Mouse (Mus musculus) cerebellum, postnatal 4 days (tissue): ENCODE data around the gene Tacc2.

Experiments used
- DNase-seq, 2 experiments: peaks; one replicate each; pipeline ENCODE4 v3.0.0; 2022; ENCODE audit warnings: low spot score in 2 of 2, mixed read lengths in 1 of 2

Tacc2 gene

GRCm38 (mm10) chr7:130617591-130617990 is 40.4 kb downstream of the Tacc2 start:
- no peak for DNase-seq

DNA sequence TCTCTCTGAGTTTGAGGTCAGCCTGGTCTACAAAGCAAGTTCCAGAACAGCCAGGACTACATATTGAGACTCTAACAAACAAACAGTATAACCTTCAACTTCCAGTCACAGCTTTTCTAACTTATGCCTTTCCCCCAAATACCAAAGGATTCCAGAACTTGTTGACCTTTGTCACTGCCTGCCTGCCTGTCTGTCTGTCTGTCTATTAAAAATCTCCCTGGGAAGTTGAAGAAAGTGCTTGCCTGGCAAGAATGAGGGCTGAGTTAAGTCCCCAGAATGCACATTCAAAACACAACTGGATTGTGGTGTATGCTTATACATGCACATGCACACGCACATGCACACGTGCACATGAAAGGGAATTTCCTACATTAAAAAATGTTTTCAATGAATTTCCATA is 43.8 kb downstream of the Tacc2 start:
- no peak for DNase-seq

DNA sequence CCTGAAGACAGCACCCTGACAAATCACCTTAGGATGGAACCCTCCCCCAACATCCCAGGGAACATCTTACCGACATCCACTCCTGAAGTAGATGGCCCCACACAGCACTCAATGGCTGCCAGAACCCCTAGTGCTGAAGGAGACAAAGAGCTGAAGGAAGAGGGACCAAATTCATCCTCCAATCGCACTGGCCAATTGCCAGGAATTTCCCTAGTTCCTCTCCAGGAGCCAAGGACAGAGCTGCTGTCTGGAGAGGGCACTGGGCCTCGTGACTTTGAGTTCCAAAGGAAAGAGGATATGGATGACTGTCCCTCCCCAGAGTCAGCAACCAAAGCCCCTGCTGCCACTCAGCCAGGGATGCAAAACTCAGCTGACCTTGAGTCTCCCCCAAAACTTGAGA is 44.7 kb downstream of the Tacc2 start:
- no peak for DNase-seq

- no peak for DNase-seq
These were observed 45.1 kb downstream of the Tacc2 start for GRCm38 (mm10) chr7:130622359-130622758.

DNA sequence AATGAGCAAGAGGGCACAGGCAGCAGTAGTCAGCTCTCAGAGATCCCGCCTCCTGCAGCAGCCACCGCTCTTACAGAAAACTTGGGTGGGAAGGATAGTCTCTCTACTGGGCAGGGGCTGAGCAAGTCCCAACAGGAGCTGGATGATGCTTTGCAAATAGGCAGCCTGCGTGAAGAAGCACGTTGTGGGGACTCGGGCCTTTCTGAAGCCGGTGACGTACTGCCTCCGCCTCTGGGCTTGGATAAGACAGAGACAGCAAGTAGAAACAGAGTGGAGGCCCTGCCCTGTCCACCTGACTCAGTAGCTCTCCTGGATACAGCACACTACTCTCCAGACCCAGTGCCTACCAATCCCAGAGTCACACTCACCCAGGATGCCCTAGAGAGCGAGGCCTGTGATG is 47.1 kb downstream of the Tacc2 start:
- DNase-seq = no peak

- DNase-seq = no peak
These were observed 48.1 kb downstream of the Tacc2 start for GRCm38 (mm10) chr7:130625361-130625760.

- no peak for DNase-seq
These were observed 51.4 kb downstream of the Tacc2 start for GRCm38 (mm10) chr7:130628601-130629000.

DNA sequence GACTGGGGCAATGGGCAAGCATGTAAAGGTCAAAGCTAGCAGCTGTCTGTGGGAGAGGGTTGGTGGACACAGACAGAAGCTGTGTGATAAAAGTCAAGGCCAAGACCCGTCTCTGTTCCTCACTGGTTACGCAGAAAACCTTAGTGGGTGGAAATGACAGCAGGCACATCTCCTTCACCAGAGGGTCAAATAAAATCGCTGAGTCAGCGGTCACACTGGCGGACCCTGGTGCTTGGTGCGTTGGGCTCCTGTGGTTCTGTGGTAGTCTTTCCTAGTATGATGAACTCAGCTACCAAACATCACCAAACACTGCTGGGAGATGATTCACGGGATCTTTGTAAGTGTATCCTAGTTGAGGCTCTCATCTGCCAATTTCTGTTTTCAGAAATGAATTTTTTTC is 52.8 kb downstream of the Tacc2 start:
- DNase-seq = no peak

GRCm38 (mm10) chr7:130630956-130631355 is 53.7 kb downstream of the Tacc2 start:
- DNase-seq = no peak

GRCm38 (mm10) chr7:130631553-130632378 is 54.5 kb downstream of the Tacc2 start:
- peak in 1 of 2 experiments; percentile 19 for DNase-seq

GRCm38 (mm10) chr7:130632379-130632732 is 55.1 kb downstream of the Tacc2 start:
- DNase-seq = no peak

GRCm38 (mm10) chr7:130634259-130634871 is 57.1 kb downstream of the Tacc2 start:
- no peak for DNase-seq

DNA sequence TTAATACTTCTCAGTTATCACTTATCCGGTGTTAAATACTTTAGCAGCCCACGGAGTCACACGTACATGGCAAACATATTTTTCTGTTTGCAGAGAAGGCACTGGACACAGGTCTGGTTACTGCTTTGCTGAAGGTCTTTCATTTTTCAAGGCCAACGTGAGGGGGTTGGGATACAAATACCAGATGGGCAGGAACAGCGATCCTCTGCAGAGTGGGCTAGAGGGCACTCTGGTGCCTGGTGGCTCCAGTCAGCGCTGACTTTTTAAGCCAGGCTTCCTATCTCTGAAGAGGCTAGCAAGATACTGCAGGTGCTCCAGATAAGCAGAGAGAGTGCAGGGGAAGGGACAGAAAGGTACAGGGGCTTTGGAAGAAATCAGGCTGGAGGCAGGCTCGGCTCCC is 58.0 kb downstream of the Tacc2 start:
- no peak for DNase-seq

DNA sequence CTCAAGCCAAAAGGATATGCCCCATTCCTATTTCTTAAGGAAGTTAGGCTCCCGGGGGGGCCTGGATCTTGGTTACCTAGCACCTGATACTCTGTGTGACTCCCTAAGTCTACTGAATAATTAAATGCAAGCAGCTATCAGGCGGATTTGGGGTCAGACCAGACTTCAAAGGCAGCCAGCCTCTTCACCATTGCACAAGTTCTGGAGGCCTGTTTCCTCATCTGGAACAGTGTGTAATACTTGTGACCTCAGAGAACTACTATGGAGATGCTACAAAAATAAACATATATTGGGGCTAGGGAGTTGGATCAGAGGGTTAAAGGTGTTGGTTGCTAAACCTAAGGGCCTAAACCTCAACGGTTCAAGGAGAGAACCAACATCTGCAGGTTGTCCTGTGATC is 59.0 kb downstream of the Tacc2 start:
- DNase-seq = no peak

GRCm38 (mm10) chr7:130636902-130637301 is 59.7 kb downstream of the Tacc2 start:
- no peak for DNase-seq

DNA sequence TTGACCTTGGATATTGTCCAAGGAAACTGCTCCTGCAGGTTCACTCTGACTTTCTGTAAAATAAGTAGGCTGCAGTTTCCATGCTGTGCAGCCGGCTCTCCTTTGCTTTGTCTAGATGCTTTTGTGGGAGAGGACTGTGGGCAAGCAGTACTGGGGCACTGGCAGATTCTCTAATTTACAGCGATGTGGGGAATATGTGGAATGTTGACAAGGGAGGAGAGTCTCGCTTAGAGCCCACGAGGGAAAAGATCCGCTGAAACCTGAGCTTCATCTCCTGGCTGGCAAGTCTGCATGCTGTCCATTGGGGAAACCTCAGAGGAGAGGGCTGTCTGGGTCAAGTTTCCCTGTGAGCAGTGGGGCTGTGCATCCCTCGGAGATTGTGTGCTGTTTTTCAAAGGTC is 60.6 kb downstream of the Tacc2 start:
- no peak for DNase-seq

DNA sequence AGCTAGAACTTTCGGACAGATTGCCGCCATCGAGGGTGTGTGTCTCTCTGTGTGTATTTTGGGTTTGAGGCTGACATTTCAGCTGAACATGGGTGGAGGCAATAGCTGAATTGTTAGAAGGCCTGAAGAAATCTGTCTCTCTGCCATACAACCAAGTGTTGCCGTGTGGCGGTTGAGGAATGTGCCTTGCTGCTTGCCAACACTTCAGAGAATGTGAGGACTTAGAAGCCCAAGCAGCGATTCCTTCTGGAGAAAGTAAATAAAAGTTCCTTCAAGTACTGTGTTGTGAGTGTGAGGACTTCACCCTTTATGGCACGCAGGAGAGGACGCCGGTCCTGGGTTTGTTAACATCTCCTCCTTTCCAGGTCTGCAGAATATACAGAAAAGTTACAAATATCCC is 63.4 kb downstream of the Tacc2 start:
- no peak for DNase-seq

DNA sequence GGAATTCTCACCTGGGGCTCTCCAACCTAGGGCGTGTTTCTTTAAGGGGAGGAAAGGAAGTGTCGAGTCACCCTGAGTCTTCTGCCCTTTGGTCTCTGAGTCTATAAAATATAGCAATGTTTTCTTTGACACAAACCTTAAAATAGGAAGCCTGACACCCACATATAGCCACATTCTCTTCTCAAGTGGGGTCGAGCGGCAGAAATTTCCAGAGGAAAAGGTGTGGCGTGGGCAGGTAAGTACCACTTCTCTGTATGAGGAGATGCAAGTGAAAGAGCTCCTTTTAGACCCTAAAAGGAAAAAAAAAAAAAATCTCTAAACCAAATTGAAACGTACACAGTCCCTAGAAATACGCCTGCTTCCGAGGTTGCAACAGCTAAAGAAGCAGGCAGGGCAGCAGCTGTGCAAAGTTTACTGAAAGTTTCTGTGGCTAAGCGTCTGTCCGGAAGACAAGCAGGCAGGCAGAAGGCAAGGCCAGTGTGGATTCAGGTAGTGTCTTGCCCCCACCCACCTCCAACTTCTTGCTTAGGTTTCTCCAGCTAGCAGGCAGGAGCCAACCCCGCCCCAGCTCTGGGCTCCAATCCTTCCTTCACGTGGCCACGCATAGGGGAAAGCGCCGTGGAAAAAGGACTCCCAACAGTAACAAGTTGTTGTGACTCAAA is 68.2 kb downstream of the Tacc2 start:
- DNase-seq = no peak

GRCm38 (mm10) chr7:130645994-130646761 is 68.9 kb downstream of the Tacc2 start:
- DNase-seq = peak in 1 of 2 experiments; percentile 30

- no peak for DNase-seq
These were observed 69.5 kb downstream of the Tacc2 start for GRCm38 (mm10) chr7:130646762-130647139.

GRCm38 (mm10) chr7:130648061-130648460 is 70.8 kb downstream of the Tacc2 start:
- DNase-seq = no peak

DNA sequence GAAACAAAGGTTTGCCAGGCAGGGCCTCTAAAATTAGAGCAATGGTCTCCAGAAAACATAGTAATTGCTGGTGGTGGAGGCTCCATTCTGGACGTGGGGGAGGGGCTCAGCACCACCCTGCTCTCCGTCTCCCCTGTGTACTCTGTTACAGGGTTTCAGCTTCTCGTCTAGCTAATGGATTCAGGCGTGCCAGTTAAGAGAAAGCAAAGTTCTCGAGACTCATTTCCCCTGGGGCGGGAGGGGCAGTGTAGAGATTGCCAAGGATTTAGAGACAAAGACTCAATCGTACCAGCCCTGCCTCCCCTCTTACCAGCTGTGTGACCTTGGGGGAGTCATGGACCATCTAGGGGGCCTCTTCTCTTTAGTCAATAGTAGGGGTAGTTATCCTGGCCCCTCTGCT is 72.0 kb downstream of the Tacc2 start:
- no peak for DNase-seq
